Mouse (Mus musculus) CH12.LX (cell line): ENCODE measurements around the gene Tac2. TPM values are rescaled to one million over a fixed set of nuclear protein-coding genes. Genes with fewer than 3 reads are reported as not detected.

ENCODE experiments used
- DNase-seq: peaks from one replicate; pipeline ENCODE4 v3.0.0-alpha.2; 2013; ENCODE audit errors: extremely low read depth
- H3K27ac ChIP-seq: 2 replicates; pipeline ENCODE4 v1.5.1; 2012; ENCODE audit warnings: low read depth, mild to moderate bottlenecking, control low read depth, moderate library complexity; ENCODE audit not compliant: insufficient read depth
- H3K27me3 ChIP-seq: replicated peaks from 2 replicates; pipeline ENCODE3; 2012; ENCODE audit warnings: inconsistent platforms
- H3K36me3 ChIP-seq, 2 experiments: replicated peaks in 1 of 2; 2 replicates each; pipeline versions ENCODE3 to v1.6.1; 2012; ENCODE audit warnings: inconsistent platforms in 1 of 2, low read length in 1 of 2, mild to moderate bottlenecking in 1 of 2, mixed read lengths in 1 of 2, moderate library complexity in 1 of 2; ENCODE audit not compliant: control insufficient read depth in 1 of 2, insufficient read depth in 1 of 2
- H3K4me1 ChIP-seq, 2 experiments: 2 replicates each; pipeline ENCODE4 v1.6.1; 2012; ENCODE audit warnings: inconsistent platforms in 1 of 2, moderate library complexity in 1 of 2; ENCODE audit not compliant: insufficient read depth in 2 of 2, control insufficient read depth in 1 of 2
- H3K4me2 ChIP-seq: 2 replicates; pipeline ENCODE4 v1.6.1; 2012; ENCODE audit warnings: low read depth, mild to moderate bottlenecking, control low read depth; ENCODE audit not compliant: poor library complexity, insufficient read depth, severe bottlenecking
- H3K4me3 ChIP-seq, 3 experiments: fragments of 150-350 bp in 1 of 3; sonication (generic) in 1 of 3; replicated peaks in 1 of 3; 2 replicates each; pipeline versions ENCODE3 to v1.5.1; 2011 to 2012; ENCODE audit warnings: low read depth in 2 of 3, low read length in 2 of 3, mild to moderate bottlenecking in 2 of 3, moderate library complexity in 2 of 3, control low read depth in 1 of 3, improper control_type of control experiment in 1 of 3, inconsistent platforms in 1 of 3, mixed read lengths in 1 of 3; ENCODE audit not compliant: poor library complexity in 1 of 3
- H3K79me2 ChIP-seq: replicated peaks from 2 replicates; pipeline ENCODE4 v1.6.1; 2012; ENCODE audit warnings: mild to moderate bottlenecking, moderate library complexity; ENCODE audit not compliant: control insufficient read depth, poor library complexity, insufficient read depth, severe bottlenecking; ENCODE audit errors: extremely low read depth
- H3K9ac ChIP-seq: 2 replicates; pipeline ENCODE4 v1.6.1; 2012; ENCODE audit warnings: low read depth, mild to moderate bottlenecking, control low read depth, moderate library complexity; ENCODE audit not compliant: insufficient read depth
- H3K9me3 ChIP-seq: replicated peaks from 2 replicates; pipeline ENCODE3; 2012; ENCODE audit warnings: low read length, inconsistent platforms, mixed read lengths
- BHLHE40 ChIP-seq: IDR thresholded peaks from 2 replicates; pipeline ENCODE4 v1.6.1; 2011; ENCODE audit warnings: mild to moderate bottlenecking, low read depth, low read length, improper control_type of control experiment
- CHD2 ChIP-seq: IDR thresholded peaks from 2 replicates; pipeline ENCODE4 v1.6.1; 2011; ENCODE audit warnings: low read length, improper control_type of control experiment
- E2F4 ChIP-seq: IDR thresholded peaks from 2 replicates; pipeline ENCODE4 v1.6.1; 2011; ENCODE audit warnings: low read depth, low read length, improper control_type of control experiment; ENCODE audit not compliant: insufficient replicate concordance
- ELF1 ChIP-seq: IDR thresholded peaks from 2 replicates; pipeline ENCODE4 v1.6.1; 2014; ENCODE audit warnings: low read depth, mild to moderate bottlenecking, inconsistent platforms, low read length, improper control_type of control experiment
- EP300 ChIP-seq: IDR thresholded peaks from 2 replicates; pipeline ENCODE4 v1.6.1; 2011; ENCODE audit warnings: low read length, improper control_type of control experiment
- GABPA ChIP-seq: IDR thresholded peaks from 2 replicates; pipeline ENCODE4 v1.6.1; 2012; ENCODE audit warnings: low read depth, low read length, improper control_type of control experiment, inconsistent platforms; ENCODE audit not compliant: insufficient replicate concordance
- IRF4 ChIP-seq: IDR thresholded peaks from 2 replicates; pipeline ENCODE4 v1.6.1; 2014; ENCODE audit warnings: low read depth, mild to moderate bottlenecking, inconsistent platforms, low read length, improper control_type of control experiment
- KAT2A ChIP-seq: IDR thresholded peaks from 2 replicates; pipeline ENCODE4 v1.6.1; 2012; ENCODE audit warnings: low read length, improper control_type of control experiment, inconsistent platforms; ENCODE audit not compliant: insufficient replicate concordance
- MAX ChIP-seq: IDR thresholded peaks from 2 replicates; pipeline ENCODE4 v1.6.1; 2011; ENCODE audit warnings: low read length, improper control_type of control experiment
- MYC ChIP-seq: IDR thresholded peaks from 2 replicates; pipeline ENCODE4 v1.6.1; 2011; ENCODE audit warnings: low read depth, mild to moderate bottlenecking, improper control_type of control experiment, low read length
- POLR2A ChIP-seq: IDR thresholded peaks from 2 replicates; pipeline ENCODE4 v1.6.1; 2011; ENCODE audit warnings: low read depth, mild to moderate bottlenecking, improper control_type of control experiment, low read length
- RAD21 ChIP-seq: IDR thresholded peaks from 2 replicates; pipeline ENCODE4 v1.6.1; 2011; ENCODE audit warnings: low read depth, mild to moderate bottlenecking, low read length, improper control_type of control experiment, moderate library complexity
- RCOR1 ChIP-seq: conservative IDR thresholded peaks from 2 replicates; pipeline ENCODE4 v1.6.1; 2012; ENCODE audit warnings: low read depth, mild to moderate bottlenecking, inconsistent platforms, low read length, improper control_type of control experiment
- SIN3A ChIP-seq: IDR thresholded peaks from 2 replicates; pipeline ENCODE4 v1.6.1; 2012; ENCODE audit warnings: low read length, improper control_type of control experiment, inconsistent platforms
- SMC3 ChIP-seq: IDR thresholded peaks from 2 replicates; pipeline ENCODE4 v1.6.1; 2011; ENCODE audit warnings: low read depth, low read length, improper control_type of control experiment
- TCF12 ChIP-seq: IDR thresholded peaks from 2 replicates; pipeline ENCODE4 v1.6.1; 2014; ENCODE audit warnings: low read depth, mild to moderate bottlenecking, inconsistent platforms, low read length, improper control_type of control experiment
- USF1 ChIP-seq: IDR thresholded peaks from 2 replicates; pipeline ENCODE4 v1.6.1; 2014; ENCODE audit warnings: low read depth, mild to moderate bottlenecking, inconsistent platforms, low read length, improper control_type of control experiment
- ZMIZ1 ChIP-seq: IDR thresholded peaks from 2 replicates; pipeline ENCODE4 v1.6.1; 2012; ENCODE audit warnings: low read depth, mild to moderate bottlenecking, inconsistent platforms, low read length, improper control_type of control experiment
- ZNF384 ChIP-seq: IDR thresholded peaks from 2 replicates; pipeline ENCODE4 v1.6.1; 2012; ENCODE audit warnings: low read depth, low read length, improper control_type of control experiment, inconsistent platforms
- dilution Hi-C: fragments of 300-500 bp; cut with MboI; formaldehyde crosslinking; loops from 2 replicates; pipeline ENCODE4 v1.14.3; 2020; ENCODE audit warnings: low sequenced_read_pairs; ENCODE audit not compliant: extremely low pct_unique_long_range_greater_than_20kb, extremely low pct_ligation_motif_present
- in situ Hi-C: fragments of 300-500 bp; cut with MboI; formaldehyde crosslinking; loops from 3 replicates; pipeline ENCODE4 v1.14.3; 2019; ENCODE audit warnings: low sequenced_read_pairs, low pct_ligation_motif_present, low pct_unique_long_range_greater_than_20kb, mixed read lengths
- polyA plus RNA-seq: library from polyadenylated mRNA; unstranded; fragments of >175 nt; gene quantifications from 2 replicates; pipeline ENCODE4 v1.2.1, GENCODE M21; 2012; ENCODE audit warnings: low read depth; ENCODE audit not compliant: insufficient read length
- total RNA-seq, 2 experiments: library from RNA; depleted of rRNA; stranded (reverse); fragments of 300-350 nt in 1 of 2; fragments of >200 nt in 1 of 2; gene quantifications; 2 replicates each; pipeline ENCODE4 v1.2.3; 2012 to 2014

The Tac2 gene
- total and polyA plus RNA-seq, 3 experiments: not detected

DNA sequence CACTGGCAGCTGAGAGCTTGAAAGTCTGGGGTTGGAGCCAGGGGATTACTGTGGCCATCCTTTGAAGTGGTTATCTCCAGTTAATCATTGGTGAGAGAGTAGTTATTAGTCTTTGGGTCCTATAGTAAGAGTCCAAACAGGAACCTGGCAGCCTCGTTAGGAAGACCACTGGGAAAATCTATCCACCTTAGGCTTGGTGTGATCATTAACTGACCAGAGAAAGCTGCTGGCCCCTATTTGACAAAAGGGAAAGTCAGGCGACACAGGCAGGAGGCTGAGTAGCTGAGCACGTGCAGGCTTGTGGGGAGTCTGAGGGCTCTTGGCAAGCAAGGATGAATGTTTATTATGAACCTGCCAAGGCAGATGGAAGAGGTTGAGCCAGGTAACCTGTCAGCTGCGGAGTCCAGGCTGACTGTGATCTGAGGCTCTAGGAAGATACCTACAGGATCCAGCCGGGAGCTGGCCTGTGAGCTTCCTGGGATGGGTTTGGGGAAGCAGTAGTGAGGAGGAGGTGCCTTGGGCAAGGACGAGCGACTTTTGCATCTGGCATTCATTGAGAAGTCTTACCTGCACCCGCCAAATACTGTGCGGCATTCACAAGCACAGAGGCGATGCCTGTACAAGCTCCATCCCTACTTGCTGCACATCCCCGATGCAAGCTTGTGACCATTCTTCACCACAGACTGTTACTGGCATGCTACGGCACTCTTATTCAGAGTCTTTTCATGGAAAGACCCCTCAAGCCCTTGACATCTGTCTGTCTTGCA lies 39.8 kb downstream of the Tac2 start:
- Histone ChIP-seq H3K4me1 (no peaks in the 10 kb centered on the region), H3K79me2 (no peaks in the 10 kb centered on the region), H3K9me3 (no peaks in the 10 kb centered on the region), H3K9ac (no peak overlapping the region), H3K4me2 (no peak overlapping the region), H3K36me3 (no peaks in the 10 kb centered on the region), H3K27me3 (peaks cover 40% of the 10 kb centered on the region), H3K4me3 (no peak overlapping the region), H3K27ac (no peak overlapping the region)
- TF ChIP-seq BHLHE40: 0 out of 2 replicates have a peak, but pooled peaks have one; percentile 18
- no peak for TF ChIP-seq TCF12
- dilution Hi-C loops: no loop called here
- in situ Hi-C loops: loop anchor here (5.0 kb wide), 1 partner anchor 43 kb away; no protein-coding TSS in a partner anchor
- no peak for DNase-seq

DNA sequence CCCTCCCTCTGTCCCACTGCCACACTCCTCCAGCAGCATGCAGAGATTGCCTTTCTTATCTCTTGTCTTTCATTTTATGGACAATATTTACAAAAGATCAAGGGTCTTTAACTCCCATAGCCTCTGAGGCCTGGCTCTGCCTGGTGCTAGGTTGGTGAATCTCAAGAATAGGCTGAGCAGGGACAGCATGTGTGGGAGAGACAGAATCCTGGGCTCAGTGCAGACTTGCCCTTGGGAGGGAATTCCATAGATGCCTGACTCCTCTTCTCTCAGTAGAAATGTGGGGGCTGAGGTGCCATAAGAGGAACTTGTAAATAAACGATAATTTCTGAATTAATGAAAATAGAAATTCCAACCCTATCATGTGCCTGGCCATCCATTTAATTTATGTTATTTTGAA lies 42.3 kb downstream of the Tac2 start:
- H3K27me3 ChIP-seq: peaks cover 36% of the 10 kb centered on the region
- dilution Hi-C loops: no loop called here

DNA sequence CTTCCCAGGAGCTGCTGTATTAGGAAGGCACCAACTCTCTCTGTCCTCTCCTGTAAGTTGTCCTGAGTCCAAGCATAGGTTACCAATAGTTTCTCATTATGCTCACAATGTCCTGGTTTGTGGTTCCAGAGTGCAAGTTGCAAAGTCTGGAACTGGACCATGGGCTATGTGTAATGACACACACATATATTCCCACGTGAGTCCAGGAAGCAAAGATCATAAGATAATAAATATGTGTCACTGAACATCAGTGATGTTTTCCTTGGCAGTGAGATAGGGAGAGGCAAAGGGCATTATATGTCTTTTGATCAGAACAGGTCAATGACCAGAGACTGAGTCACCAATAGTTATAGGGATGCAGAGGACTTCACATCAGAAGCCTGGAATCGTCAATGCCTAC lies 51.7 kb downstream of the Tac2 start, which contains the start of gene Rdh9:
Gene Rdh9 (plus strand): TSS at position 376 of the 400 bp plus-strand sequence.
- no peak for DNase-seq
- Histone ChIP-seq H3K36me3 (no peaks in the 10 kb centered on the region), H3K9me3 (no peaks in the 10 kb centered on the region), H3K4me1 (no peaks in the 10 kb centered on the region), H3K79me2 (no peaks in the 10 kb centered on the region), H3K4me3 (no peak within 1 kb of the TSS), H3K4me2 (no peak within 1 kb of the TSS), H3K9ac (no peak within 1 kb of the TSS), H3K27ac (no peak within 1 kb of the TSS), H3K27me3 (peaks cover 31% of the 10 kb centered on the region)
- in situ Hi-C loops: no loop called here
- TF ChIP-seq ELF1: no peak
- TF ChIP-seq ZMIZ1: no peak
- no peak for TF ChIP-seq EP300
- no peak for TF ChIP-seq SIN3A
- no peak for TF ChIP-seq RCOR1
- no peak for TF ChIP-seq USF1
- TF ChIP-seq MYC: no peak
- TF ChIP-seq TCF12: no peak
- TF ChIP-seq E2F4: no peak
- TF ChIP-seq RAD21: no peak
- TF ChIP-seq ZNF384: no peak
- TF ChIP-seq BHLHE40: no peak
- no peak for TF ChIP-seq MAX
- TF ChIP-seq KAT2A: no peak
- no peak for TF ChIP-seq POLR2A
- TF ChIP-seq IRF4: no peak
- dilution Hi-C loops: no loop called here

More for the DNA sequence above, 42.3 kb downstream of the Tac2 start:
- in situ Hi-C loops: no loop called here
- Histone ChIP-seq H3K9me3 (no peaks in the 10 kb centered on the region), H3K79me2 (no peaks in the 10 kb centered on the region), H3K4me3 (no peak overlapping the region), H3K36me3 (no peaks in the 10 kb centered on the region), H3K4me1 (no peaks in the 10 kb centered on the region), H3K4me2 (no peak overlapping the region)
- TF ChIP-seq IRF4 (no peak), RAD21 (no peak), SMC3 (no peak), GABPA (no peak), USF1 (no peak), CHD2 (no peak), EP300 (no peak)
- TF ChIP-seq, all 38 proteins: peak for 0
- Histone ChIP-seq H3K9ac (no peak overlapping the region), H3K27ac (no peak overlapping the region)
- DNase-seq: no peak
